Mouse (Mus musculus) adrenal gland, postnatal 10 days (tissue): ENCODE measurements around the gene Vmn2r80. TPM values are rescaled to one million over a fixed set of nuclear protein-coding genes. Genes with fewer than 3 reads are reported as not detected.
"Not testable (repeated sequence)": the region's sequence is repeated elsewhere in the genome, so short reads cannot be mapped to it uniquely, and the experiment has no call there.

Experiments used
- DNase-seq: peaks from one replicate; pipeline ENCODE4 v3.0.0; 2021; ENCODE audit warnings: mixed read lengths
- long read RNA-seq, 2 experiments: library from polyadenylated mRNA; stranded (forward); transcript quantifications; one replicate each; pipeline ENCODE4 v2.0.0; 2021
- total RNA-seq, 2 experiments: library from RNA; stranded (reverse); gene quantifications; 2 replicates each; pipeline ENCODE4 v1.2.3; 2021

The Vmn2r80 gene
- not detected for total RNA-seq
- long read RNA-seq, experiment 1: 0 reads
- long read RNA-seq, experiment 2: 0 reads

- not testable (repeated sequence) for DNase-seq
Observed at GRCm38 (mm10) chr10:79148469-79148868, at the start of gene Vmn2r80. Gene Vmn2r80 (plus strand): TSS chr10:79148769.

GRCm38 (mm10) chr10:79106325-79107282 is 42.0 kb upstream of the Vmn2r80 start:
- DNase-seq: no peak

DNA sequence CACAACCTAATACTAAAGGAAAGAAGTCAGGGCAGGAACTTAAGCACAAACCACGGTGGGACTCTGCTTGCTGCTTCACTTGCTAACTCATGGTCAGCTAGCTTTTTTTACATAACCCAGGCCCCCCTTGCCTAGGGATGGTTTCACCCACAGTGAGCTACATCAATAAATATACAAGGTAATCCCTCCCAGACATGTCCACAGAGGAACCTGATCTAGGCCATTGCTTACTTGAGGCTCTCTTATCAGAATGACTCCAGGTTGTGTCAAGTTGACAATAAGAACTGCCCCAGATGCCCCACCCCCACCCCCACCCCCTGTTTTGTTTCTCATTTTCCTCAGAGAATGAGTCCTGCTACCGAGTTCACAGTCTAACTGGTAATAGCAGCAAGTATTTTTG is 41.0 kb upstream of the Vmn2r80 start:
- DNase-seq: no peak

DNA sequence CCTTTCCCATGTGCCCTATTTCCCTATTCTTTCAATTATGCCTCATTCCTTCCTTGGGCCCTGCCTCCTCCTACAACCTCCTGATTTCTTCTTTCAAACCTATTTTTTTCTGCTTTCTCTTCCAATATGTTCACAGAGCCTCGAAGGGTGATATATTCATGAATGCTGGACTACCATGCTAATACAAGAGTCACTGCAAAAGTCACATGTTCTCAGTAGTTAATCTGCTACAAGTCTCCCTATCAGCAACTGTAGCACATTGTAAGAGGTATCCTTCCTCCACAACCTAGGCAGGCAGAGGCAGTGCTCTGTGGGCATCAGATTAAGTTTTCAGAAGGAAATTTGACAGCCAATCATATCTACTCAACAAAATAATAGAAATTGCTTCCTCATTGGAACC is 39.4 kb upstream of the Vmn2r80 start:
- DNase-seq: no peak

DNA sequence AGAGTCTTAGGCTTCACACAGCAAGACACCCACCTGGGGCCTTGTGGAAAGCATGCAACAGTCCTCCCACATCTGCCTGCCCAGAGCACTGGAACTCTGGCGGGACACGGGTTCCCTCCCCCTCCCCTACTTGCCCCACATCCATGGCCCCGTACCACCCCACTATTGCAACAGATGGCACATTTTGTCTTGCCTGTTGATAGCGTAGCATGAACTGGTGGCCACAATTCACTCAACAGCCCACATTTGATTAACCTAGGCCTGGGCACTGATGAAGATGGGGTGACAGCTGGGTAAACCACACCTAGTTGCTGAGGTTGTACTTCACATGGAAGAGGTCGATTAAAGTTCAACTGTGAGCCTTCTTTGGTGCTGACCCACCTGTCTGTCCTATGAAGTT is 38.1 kb upstream of the Vmn2r80 start:
- no peak for DNase-seq

DNA sequence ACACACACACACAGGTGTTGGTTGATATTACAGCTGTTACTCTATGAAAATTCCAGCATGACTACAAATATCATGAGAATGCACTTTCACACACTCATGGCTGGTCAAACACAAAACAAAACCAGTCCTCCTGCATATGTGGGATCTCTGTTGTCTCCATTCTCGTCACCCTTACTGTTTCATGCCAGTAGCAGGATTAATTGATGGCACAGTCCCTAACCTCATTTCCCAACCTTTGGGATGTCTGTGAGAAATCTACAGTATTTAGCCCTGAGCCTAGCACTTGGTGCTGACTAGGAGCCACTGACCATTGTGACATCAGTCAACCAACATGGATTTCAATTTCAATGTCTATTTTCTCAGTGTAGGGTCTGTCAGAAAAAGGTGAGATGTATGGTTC is 33.5 kb upstream of the Vmn2r80 start:
- no peak for DNase-seq

DNA sequence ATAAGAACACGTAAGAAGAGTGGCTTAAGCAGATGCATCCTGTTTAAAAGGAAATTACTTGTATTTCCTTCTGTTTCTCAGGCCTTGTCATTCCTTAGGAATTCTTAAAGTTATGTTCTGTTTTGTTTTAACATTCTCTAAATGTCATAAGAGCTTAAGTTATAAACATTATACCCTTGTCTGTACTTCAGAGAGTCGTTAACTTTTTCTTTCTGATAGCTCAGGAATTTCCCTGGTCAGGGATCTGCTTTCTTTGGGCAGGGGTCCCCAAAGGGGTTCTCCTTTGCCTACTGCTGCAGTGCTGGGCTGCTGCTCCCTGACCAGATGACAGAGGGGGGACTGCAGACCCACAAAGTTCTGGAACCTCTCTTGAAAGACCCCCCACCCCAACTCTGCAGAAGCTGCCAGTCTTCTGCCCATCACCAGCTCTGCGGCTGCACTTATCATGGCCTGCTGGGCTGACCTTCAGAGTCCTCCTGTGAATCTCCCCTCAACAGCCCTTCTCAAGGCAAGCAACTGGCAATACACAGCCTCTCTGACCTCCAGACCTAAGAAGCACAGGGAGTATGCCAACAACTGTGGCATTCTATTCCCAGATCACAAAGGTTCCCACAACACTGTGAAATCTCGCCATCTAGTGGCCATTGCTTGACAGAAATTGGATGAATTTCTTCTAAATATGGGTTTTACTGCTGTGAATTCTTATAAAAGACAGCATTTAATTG is 32.3 kb upstream of the Vmn2r80 start:
- peak; percentile 70 for DNase-seq

- no peak for DNase-seq
Observed at GRCm38 (mm10) chr10:79151602-79152001, 3.0 kb downstream of the Vmn2r80 start.

DNA sequence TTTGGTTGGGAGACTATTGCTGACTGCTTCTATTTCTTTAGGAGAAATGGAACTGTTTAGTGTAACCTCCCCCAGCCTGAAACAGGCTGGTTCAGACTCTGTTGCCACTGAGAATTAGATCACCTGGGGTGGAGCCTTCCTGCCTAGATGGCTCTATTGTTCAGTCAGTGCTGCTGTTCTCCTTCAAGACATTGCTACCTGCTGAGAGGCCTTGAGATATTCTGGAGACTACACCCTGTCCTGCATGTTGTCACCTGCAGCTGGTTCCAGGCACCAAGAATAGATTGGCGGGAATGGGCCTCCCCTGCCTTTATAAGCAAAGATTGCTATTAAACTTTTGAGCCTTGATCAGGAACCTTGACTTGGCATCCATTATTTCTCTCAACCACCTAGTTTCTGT is 51.4 kb downstream of the Vmn2r80 start:
- DNase-seq: not testable (repeated sequence)

GRCm38 (mm10) chr10:79220432-79220831 is 71.9 kb downstream of the Vmn2r80 start:
- no peak for DNase-seq

- no peak for DNase-seq
Observed at GRCm38 (mm10) chr10:79221606-79222005, 73.0 kb downstream of the Vmn2r80 start.

- no peak for DNase-seq
Observed at GRCm38 (mm10) chr10:79222214-79222613, 73.6 kb downstream of the Vmn2r80 start.

Other genes starting within 250 kb of the Vmn2r80 start
- not detected for gene Olfr1354, start 235.6 kb upstream of the Vmn2r80 start, total RNA-seq
- gene Olfr8, start 198.1 kb upstream of the Vmn2r80 start, total RNA-seq: not detected
- not detected for gene Olfr1353, start 185.5 kb upstream of the Vmn2r80 start, total RNA-seq
- not detected for gene Olfr1352, start 167.7 kb upstream of the Vmn2r80 start, total RNA-seq
- not detected for gene Olfr1351, start 136.3 kb upstream of the Vmn2r80 start, total RNA-seq
- gene Olfr57, start 120.0 kb upstream of the Vmn2r80 start, total RNA-seq: not detected
- gene 2610008E11Rik, start 51.2 kb upstream of the Vmn2r80 start, total RNA-seq: 10 to 100 TPM; 12.5 to 17.9 TPM
- gene Vmn2r81, start 98.9 kb downstream of the Vmn2r80 start, total RNA-seq: not detected
- not detected for gene Vmn2r82, start 207.8 kb downstream of the Vmn2r80 start, total RNA-seq